Mouse (Mus musculus): ENCODE measurements around the gene Cby1. TPM values are rescaled to one million over a fixed set of nuclear protein-coding genes. Genes with fewer than 3 reads are reported as not detected.
A peak's percentile ranks its signal among the peaks of the same experiment; 100 is the strongest.

The Cby1 gene
- polyA plus RNA-seq (2015; fragmentation: Nextera tagmentation; extraction: Ambion mirVana), result 60.7 and 66.0 TPM in 2 replicates

GRCm38 (mm10) chr15:79658531-79659375 lies at the start of gene Cby1, which contains the start of gene Fam227a:
Gene Cby1 (plus strand): TSS chr15:79659199.
Gene Fam227a (minus strand): TSS chr15:79658956.
- under 1% methylated on average over 55 of the region's 55 CpGs for WGBS
- peaks cover 9% of the 10 kb centered on the region for H3K4me1 ChIP-seq
- peak within 1 kb of the TSS; percentile 91 for H3K27ac ChIP-seq
- peak within 1 kb of the TSS; percentile 81 for H3K9ac ChIP-seq
- peak; percentile 84 for ATAC-seq (ENCODE audit: insufficient number of reproducible peaks, insufficient read depth, low FRiP score, low TSS enrichment, low read depth)
- H3K4me2 ChIP-seq, result peak within 1 kb of the TSS; percentile 91
- H3K27me3 ChIP-seq, result no peaks in the 10 kb centered on the region
- H3K9me3 ChIP-seq, result no peaks in the 10 kb centered on the region
- peaks cover 23% of the 10 kb centered on the region for H3K36me3 ChIP-seq
- peak within 1 kb of the TSS; percentile 58 for H3K4me3 ChIP-seq

- Histone ChIP-seq H3K27ac (no peak overlapping the region), H3K9ac (no peak overlapping the region), H3K4me2 (no peak overlapping the region), H3K9me3 (peaks cover 3% of the 10 kb centered on the region; the same call in 1 of the 2 replicates), H3K4me3 (no peak overlapping the region), H3K4me1 (0 out of 2 replicates have a peak, but pooled peaks cover 7% of the 10 kb centered on the region), H3K27me3 (peaks cover 12% of the 10 kb centered on the region), H3K36me3 (peaks cover 23% of the 10 kb centered on the region)
- WGBS, result 97% methylated on average over 2 of the region's 2 CpGs
- no peak for ATAC-seq (ENCODE audit: insufficient number of reproducible peaks, insufficient read depth, low FRiP score, low TSS enrichment, low read depth)
Observed at GRCm38 (mm10) chr15:79609226-79609625, 49.8 kb upstream of the Cby1 start.

GRCm38 (mm10) chr15:79615501-79615900 lies 43.5 kb upstream of the Cby1 start:
- no peaks in the 10 kb centered on the region for H3K4me1 ChIP-seq
- no peak overlapping the region for H3K9ac ChIP-seq
- no peaks in the 10 kb centered on the region for H3K27me3 ChIP-seq
- H3K9me3 ChIP-seq, result no peaks in the 10 kb centered on the region
- no peak overlapping the region for H3K27ac ChIP-seq
- H3K4me2 ChIP-seq, result no peak overlapping the region
- peaks cover 48% of the 10 kb centered on the region for H3K36me3 ChIP-seq
- no peak overlapping the region for H3K4me3 ChIP-seq
- no peak for ATAC-seq (ENCODE audit: insufficient number of reproducible peaks, insufficient read depth, low FRiP score, low TSS enrichment, low read depth)
- 85% methylated on average over 7 of the region's 7 CpGs for WGBS

- Histone ChIP-seq H3K4me2 (no peak overlapping the region), H3K9ac (no peak overlapping the region), H3K36me3 (peaks cover 55% of the 10 kb centered on the region), H3K9me3 (no peaks in the 10 kb centered on the region), H3K4me3 (no peak overlapping the region), H3K27ac (no peak overlapping the region), H3K27me3 (no peaks in the 10 kb centered on the region), H3K4me1 (no peaks in the 10 kb centered on the region)
- no peak for ATAC-seq (ENCODE audit: insufficient number of reproducible peaks, insufficient read depth, low FRiP score, low TSS enrichment, low read depth)
- 88% methylated on average over 5 of the region's 5 CpGs for WGBS
Observed at GRCm38 (mm10) chr15:79616729-79617128, 42.3 kb upstream of the Cby1 start.

GRCm38 (mm10) chr15:79617135-79617534 lies 41.9 kb upstream of the Cby1 start:
- H3K4me1 ChIP-seq, result no peaks in the 10 kb centered on the region
- H3K9me3 ChIP-seq, result no peaks in the 10 kb centered on the region
- no peak overlapping the region for H3K9ac ChIP-seq
- H3K27me3 ChIP-seq, result no peaks in the 10 kb centered on the region
- 81% methylated on average over 11 of the region's 11 CpGs for WGBS
- peaks cover 59% of the 10 kb centered on the region for H3K36me3 ChIP-seq
- ATAC-seq (ENCODE audit: insufficient number of reproducible peaks, insufficient read depth, low FRiP score, low TSS enrichment, low read depth), result no peak
- no peak overlapping the region for H3K4me3 ChIP-seq
- H3K4me2 ChIP-seq, result no peak overlapping the region
- no peak overlapping the region for H3K27ac ChIP-seq

- Histone ChIP-seq H3K4me2 (no peak overlapping the region), H3K9ac (no peak overlapping the region), H3K4me1 (no peaks in the 10 kb centered on the region), H3K27me3 (no peaks in the 10 kb centered on the region), H3K4me3 (no peak overlapping the region), H3K27ac (no peak overlapping the region), H3K9me3 (no peaks in the 10 kb centered on the region), H3K36me3 (peaks cover 57% of the 10 kb centered on the region)
- ATAC-seq (ENCODE audit: insufficient number of reproducible peaks, insufficient read depth, low FRiP score, low TSS enrichment, low read depth), result no peak
- 89% methylated on average over 7 of the region's 7 CpGs for WGBS
Observed at GRCm38 (mm10) chr15:79618456-79618855, 40.5 kb upstream of the Cby1 start.

GRCm38 (mm10) chr15:79619770-79620414 lies 39.1 kb upstream of the Cby1 start:
- Histone ChIP-seq H3K9ac (no peak overlapping the region), H3K27me3 (no peaks in the 10 kb centered on the region), H3K4me2 (no peak overlapping the region), H3K36me3 (peaks cover 60% of the 10 kb centered on the region), H3K4me1 (no peaks in the 10 kb centered on the region), H3K9me3 (no peaks in the 10 kb centered on the region), H3K4me3 (no peak overlapping the region), H3K27ac (no peak overlapping the region)
- WGBS, result 84% methylated on average over 11 of the region's 11 CpGs
- ATAC-seq (ENCODE audit: insufficient number of reproducible peaks, insufficient read depth, low FRiP score, low TSS enrichment, low read depth), result no peak

- Histone ChIP-seq H3K9me3 (no peaks in the 10 kb centered on the region), H3K9ac (no peak overlapping the region), H3K27ac (no peak overlapping the region), H3K4me2 (no peak overlapping the region), H3K36me3 (peaks cover 72% of the 10 kb centered on the region), H3K4me1 (no peaks in the 10 kb centered on the region), H3K4me3 (no peak overlapping the region), H3K27me3 (no peaks in the 10 kb centered on the region)
- WGBS, result 62% methylated on average over 2 of the region's 2 CpGs
- no peak for ATAC-seq (ENCODE audit: insufficient number of reproducible peaks, insufficient read depth, low FRiP score, low TSS enrichment, low read depth)
Observed at GRCm38 (mm10) chr15:79630471-79630870, 28.5 kb upstream of the Cby1 start.

GRCm38 (mm10) chr15:79641135-79641817 lies 17.7 kb upstream of the Cby1 start:
- Histone ChIP-seq H3K4me3 (no peak overlapping the region), H3K4me2 (no peak overlapping the region), H3K36me3 (peaks cover 32% of the 10 kb centered on the region), H3K9ac (0 out of 2 replicates have a peak overlapping the region, but pooled peaks have one; percentile 32), H3K9me3 (no peaks in the 10 kb centered on the region), H3K4me1 (peaks cover 8% of the 10 kb centered on the region; the same call in 1 of the 2 replicates), H3K27ac (no peak overlapping the region), H3K27me3 (no peaks in the 10 kb centered on the region)
- ATAC-seq (ENCODE audit: insufficient number of reproducible peaks, insufficient read depth, low FRiP score, low TSS enrichment, low read depth), result no peak
- WGBS, result 56% methylated on average over 12 of the region's 12 CpGs

- no peak overlapping the region for H3K4me3 ChIP-seq
- WGBS, result 76% methylated on average over 2 of the region's 2 CpGs
- no peak overlapping the region for H3K27ac ChIP-seq
- no peak overlapping the region for H3K9ac ChIP-seq
- no peak for ATAC-seq (ENCODE audit: insufficient number of reproducible peaks, insufficient read depth, low FRiP score, low TSS enrichment, low read depth)
- no peak overlapping the region for H3K4me2 ChIP-seq
- H3K9me3 ChIP-seq, result no peaks in the 10 kb centered on the region
- peaks cover 31% of the 10 kb centered on the region; the same call in 1 of the 2 replicates for H3K36me3 ChIP-seq
- H3K4me1 ChIP-seq, result peaks cover 8% of the 10 kb centered on the region; the same call in 1 of the 2 replicates
- no peaks in the 10 kb centered on the region for H3K27me3 ChIP-seq
Observed at GRCm38 (mm10) chr15:79645483-79645882, 13.5 kb upstream of the Cby1 start.

GRCm38 (mm10) chr15:79648130-79648529 lies 10.9 kb upstream of the Cby1 start:
- Histone ChIP-seq H3K27me3 (no peaks in the 10 kb centered on the region), H3K36me3 (peaks cover 24% of the 10 kb centered on the region; the same call in 1 of the 2 replicates), H3K4me3 (no peak overlapping the region), H3K9ac (no peak overlapping the region), H3K27ac (no peak overlapping the region), H3K4me2 (no peak overlapping the region), H3K9me3 (no peaks in the 10 kb centered on the region), H3K4me1 (no peaks in the 10 kb centered on the region)
- 88% methylated on average over 12 of the region's 12 CpGs for WGBS
- ATAC-seq (ENCODE audit: insufficient number of reproducible peaks, insufficient read depth, low FRiP score, low TSS enrichment, low read depth), result no peak
